Mouse (Mus musculus) E14TG2a.4 (cell line): ENCODE measurements around the gene Stk16.

Source experiments
- CTCF ChIP-seq: conservative IDR thresholded peaks from 2 replicates; pipeline ENCODE4 v1.5.1; 2014; ENCODE audit warnings: low read length
- NANOG ChIP-seq: IDR thresholded peaks from 2 replicates; pipeline ENCODE4 v1.6.1; 2014; ENCODE audit warnings: borderline replicate concordance, low read length, mixed read lengths
- POU5F1 ChIP-seq: IDR thresholded peaks from 2 replicates; pipeline ENCODE4 v1.6.1; 2014; ENCODE audit warnings: low read length, borderline replicate concordance

- TF ChIP-seq CTCF = no peak
- TF ChIP-seq NANOG = no peak
- no peak for TF ChIP-seq POU5F1
Measured at GRCm38 (mm10) chr1:75231224-75231623, 20.6 kb downstream of the Stk16 start.
